Mouse (Mus musculus) liver, embryonic 12.5 days (tissue): ENCODE data around the gene Ahcyl1. TPM values are rescaled to one million over a fixed set of nuclear protein-coding genes. Genes with fewer than 3 reads are reported as not detected.
"Not testable (repeated sequence)": the region's sequence is repeated elsewhere in the genome, so short reads cannot be mapped to it uniquely, and the experiment has no call there.

Experiments
- ATAC-seq: fragments of 200-750 bp; cut with Nextera tagmentation; 2 replicates; pipeline ENCODE4 v1.8.0; 2017; ENCODE audit warnings: moderate number of reproducible peaks, mild to moderate bottlenecking, moderate library complexity
- H3K27ac ChIP-seq: fragments of 300-500 bp; sonication (generic); 2 replicates; pipeline ENCODE4 v1.5.1; 2016; ENCODE audit warnings: mild to moderate bottlenecking
- H3K27me3 ChIP-seq: fragments of 300-500 bp; sonication (generic); replicated peaks from 2 replicates; pipeline ENCODE4 v1.6.1; 2016; ENCODE audit warnings: mild to moderate bottlenecking, moderate library complexity
- H3K36me3 ChIP-seq: fragments of 300-500 bp; sonication (generic); 2 replicates; pipeline ENCODE4 v1.6.1; 2016; ENCODE audit warnings: mild to moderate bottlenecking, moderate library complexity
- H3K4me1 ChIP-seq: fragments of 300-500 bp; sonication (generic); 2 replicates; pipeline ENCODE4 v1.6.1; 2016
- H3K4me2 ChIP-seq: fragments of 300-500 bp; sonication (generic); 2 replicates; pipeline ENCODE4 v1.6.1; 2016; ENCODE audit warnings: mild to moderate bottlenecking, moderate library complexity
- H3K4me3 ChIP-seq: fragments of 300-500 bp; sonication (generic); 2 replicates; pipeline ENCODE4 v1.5.1; 2016; ENCODE audit warnings: mild to moderate bottlenecking, moderate library complexity
- H3K9ac ChIP-seq: fragments of 300-500 bp; sonication (generic); 2 replicates; pipeline ENCODE4 v1.6.1; 2016; ENCODE audit warnings: mild to moderate bottlenecking, moderate library complexity
- H3K9me3 ChIP-seq: fragments of 300-500 bp; sonication (generic); replicated peaks from 2 replicates; pipeline ENCODE4 v1.6.1; 2016; ENCODE audit warnings: mild to moderate bottlenecking, moderate library complexity
- WGBS: fragments of 180-500 bp; shearing (Covaris S2); methylation state at CpG from one replicate; pipeline ENCODE4 v1.1.7; 2016; ENCODE audit not compliant: insufficient replicate concordance; 5-methylcytosine and 5-hydroxymethylcytosine counted together
- polyA plus RNA-seq: library from polyadenylated mRNA; unstranded; fragments of >200 nt; fragmentation: Nextera tagmentation; extraction: Ambion mirVana; gene quantifications from 2 replicates; pipeline ENCODE4 v1.2.1, GENCODE M21; 2016

Ahcyl1 gene
- polyA plus RNA-seq, 1 experiment from 2014 or later = 54.0 TPM

DNA sequence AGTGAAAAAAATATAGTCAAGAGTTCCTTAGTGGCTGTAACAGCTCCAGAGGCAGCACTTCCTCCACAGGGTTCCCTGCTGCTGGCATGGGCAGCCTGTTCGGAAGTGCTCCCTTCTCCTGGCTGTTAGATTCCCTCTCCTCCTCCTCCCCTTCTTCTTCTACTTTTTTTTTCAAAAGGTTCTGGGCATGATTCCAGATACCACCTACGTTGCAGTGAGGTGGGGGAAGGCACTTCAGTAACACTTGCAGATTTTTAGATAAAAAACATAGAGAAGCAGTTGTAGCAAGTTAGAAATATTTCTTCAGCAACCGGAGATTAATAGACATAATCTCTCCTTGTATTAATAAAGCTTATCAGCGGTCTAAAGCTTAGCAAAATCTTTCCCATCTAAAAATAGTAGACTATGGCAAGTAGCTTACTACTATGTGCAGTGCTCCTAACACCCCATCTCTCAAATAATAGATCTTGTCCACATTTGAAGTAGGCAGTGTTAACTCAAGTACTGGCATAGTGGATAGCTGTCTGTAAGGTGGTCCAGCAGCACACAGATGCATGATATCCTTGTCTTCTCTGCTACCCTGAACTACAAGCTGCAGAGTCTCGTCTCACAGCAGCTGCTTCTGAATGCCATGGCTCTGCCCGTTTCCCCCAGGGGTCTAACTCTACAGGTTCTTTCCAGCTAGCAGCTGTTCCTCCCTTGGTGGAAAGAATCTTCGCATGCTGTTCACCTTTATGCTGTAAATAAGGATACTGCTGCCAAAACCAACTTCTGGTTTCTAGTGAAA lies 15.4 kb downstream of the Ahcyl1 start:
- H3K4me1 ChIP-seq = peaks cover 26% of the 10 kb centered on the region
- ATAC-seq = no peak
- no peaks in the 10 kb centered on the region for H3K9me3 ChIP-seq
- H3K36me3 ChIP-seq = peaks cover 21% of the 10 kb centered on the region
- no peak overlapping the region for H3K4me2 ChIP-seq
- no peak overlapping the region for H3K9ac ChIP-seq
- 68% methylated on average over 7 of the region's 7 CpGs for WGBS
- no peaks in the 10 kb centered on the region for H3K27me3 ChIP-seq
- no peak overlapping the region for H3K27ac ChIP-seq
- H3K4me3 ChIP-seq = no peak overlapping the region

DNA sequence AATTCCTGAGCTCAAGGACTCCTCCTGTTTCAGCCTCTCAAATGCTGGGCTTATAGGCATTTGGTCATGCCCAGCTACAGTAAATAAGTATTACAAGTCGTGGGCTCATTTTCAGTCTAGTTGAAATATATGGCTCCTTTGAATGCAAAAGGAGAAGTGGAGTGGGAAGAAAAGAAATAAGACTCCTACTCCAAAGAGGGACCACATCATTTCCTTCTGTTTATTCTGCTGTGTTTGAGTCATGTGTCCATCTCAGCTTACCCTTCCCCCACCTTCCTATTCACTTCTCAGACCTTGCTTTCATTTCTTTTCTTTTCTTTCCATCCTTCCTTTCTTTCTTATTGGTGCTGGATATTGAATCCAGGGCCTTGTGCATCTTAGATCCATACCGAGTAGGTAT lies 24.9 kb downstream of the Ahcyl1 start:
- Histone ChIP-seq H3K4me1 (no peaks in the 10 kb centered on the region), H3K27me3 (no peaks in the 10 kb centered on the region), H3K9ac (no peak overlapping the region), H3K4me3 (no peak overlapping the region), H3K4me2 (no peak overlapping the region), H3K36me3 (peaks cover 91% of the 10 kb centered on the region), H3K27ac (no peak overlapping the region), H3K9me3 (no peaks in the 10 kb centered on the region)
- ATAC-seq = no peak
- WGBS = 78% methylated on average over 2 of the region's 2 CpGs

DNA sequence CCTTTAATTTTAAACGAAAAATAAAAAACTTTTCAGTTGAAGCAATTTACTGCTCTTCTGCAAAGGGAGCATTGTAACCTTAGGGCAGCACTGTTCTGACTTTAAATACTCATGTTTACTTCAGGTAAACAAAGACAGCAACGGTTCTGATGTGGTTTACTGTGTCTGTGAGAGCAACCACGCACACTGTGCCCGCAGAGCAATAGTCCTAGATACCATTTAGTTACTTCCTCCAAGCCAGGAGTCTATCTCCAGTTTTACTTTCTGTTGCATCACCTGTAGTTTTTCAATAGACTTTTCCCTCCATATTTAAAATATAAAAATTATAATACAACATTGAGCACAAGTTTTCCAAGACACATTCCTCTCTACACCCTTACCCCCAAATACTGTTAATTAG lies 25.9 kb downstream of the Ahcyl1 start:
- Histone ChIP-seq H3K36me3 (peaks cover 92% of the 10 kb centered on the region), H3K4me1 (no peaks in the 10 kb centered on the region), H3K4me3 (no peak overlapping the region), H3K27me3 (no peaks in the 10 kb centered on the region), H3K9ac (no peak overlapping the region), H3K27ac (no peak overlapping the region), H3K4me2 (no peak overlapping the region), H3K9me3 (no peaks in the 10 kb centered on the region)
- no peak for ATAC-seq
- 68% methylated on average over 4 of the region's 4 CpGs for WGBS

DNA sequence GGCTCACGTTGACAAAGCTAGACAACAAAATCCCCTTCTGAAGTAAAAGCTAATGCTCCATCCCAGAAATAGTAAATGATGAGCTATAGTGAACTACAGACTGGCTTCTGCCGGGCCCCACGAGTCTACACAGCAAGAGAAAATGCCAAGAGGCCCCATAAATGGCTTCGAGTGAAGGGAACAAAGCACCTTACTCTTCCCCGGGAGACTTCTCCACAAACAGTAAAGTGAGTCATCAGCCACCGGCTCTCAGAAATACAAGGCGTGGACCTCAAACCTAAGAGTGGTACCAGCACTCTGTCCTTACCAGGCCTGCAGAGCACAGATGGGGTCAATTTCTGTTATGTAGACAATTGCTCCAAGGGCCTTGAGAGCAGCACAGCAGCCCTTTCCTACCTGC lies 27.6 kb downstream of the Ahcyl1 start:
- Histone ChIP-seq H3K4me1 (no peaks in the 10 kb centered on the region), H3K9ac (no peak overlapping the region), H3K4me2 (no peak overlapping the region), H3K9me3 (no peaks in the 10 kb centered on the region), H3K36me3 (peaks cover 92% of the 10 kb centered on the region), H3K4me3 (no peak overlapping the region), H3K27me3 (no peaks in the 10 kb centered on the region), H3K27ac (no peak overlapping the region)
- no peak for ATAC-seq
- WGBS = 84% methylated on average over 7 of the region's 7 CpGs

DNA sequence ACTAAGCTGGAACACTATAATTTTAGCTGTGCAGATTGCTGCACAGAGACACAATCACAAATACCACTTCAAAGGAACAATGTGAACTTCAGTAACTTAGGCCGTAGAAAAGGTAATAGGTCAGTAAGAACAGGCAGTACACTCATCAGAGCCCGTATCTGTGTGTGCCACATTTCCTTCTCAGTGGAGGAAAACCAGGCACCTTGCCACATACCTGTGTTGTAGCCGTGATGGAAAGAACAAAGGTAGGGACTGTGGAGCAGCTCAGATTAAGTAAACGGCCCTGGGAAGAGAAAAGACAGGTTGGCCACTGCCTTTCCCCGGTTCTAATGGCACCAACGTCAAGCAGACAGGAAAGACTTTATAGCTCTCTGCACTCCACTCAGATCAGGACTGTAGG lies 28.9 kb downstream of the Ahcyl1 start:
- ATAC-seq = no peak
- Histone ChIP-seq H3K9me3 (no peaks in the 10 kb centered on the region), H3K4me2 (no peak overlapping the region), H3K27ac (no peak overlapping the region), H3K9ac (no peak overlapping the region), H3K27me3 (no peaks in the 10 kb centered on the region), H3K4me3 (no peak overlapping the region), H3K4me1 (no peaks in the 10 kb centered on the region), H3K36me3 (peaks cover 96% of the 10 kb centered on the region)
- 82% methylated on average over 6 of the region's 6 CpGs for WGBS

DNA sequence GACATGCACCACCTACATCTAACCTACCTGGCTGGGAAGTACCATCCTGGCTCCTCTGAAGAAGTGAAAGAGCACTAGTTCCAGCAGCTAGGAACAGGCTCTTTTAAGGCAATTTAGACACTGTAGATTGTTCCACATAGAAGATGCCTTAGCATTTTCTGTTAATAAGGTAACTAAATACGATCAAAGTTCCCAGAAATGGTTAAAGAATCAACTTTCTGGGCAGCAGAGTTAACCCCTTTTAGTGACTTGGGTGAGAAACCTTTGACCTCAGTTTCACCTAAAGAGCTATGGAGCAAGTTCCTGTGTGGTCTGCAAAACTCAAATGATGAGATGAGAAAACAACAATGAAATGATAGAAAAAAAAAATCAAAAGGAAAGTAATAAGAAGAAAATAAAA lies 31.7 kb downstream of the Ahcyl1 start:
- Histone ChIP-seq H3K9me3 (no peaks in the 10 kb centered on the region), H3K27ac (no peak overlapping the region), H3K9ac (no peak overlapping the region), H3K4me2 (no peak overlapping the region), H3K4me3 (no peak overlapping the region), H3K36me3 (peaks cover 96% of the 10 kb centered on the region), H3K27me3 (no peaks in the 10 kb centered on the region), H3K4me1 (no peaks in the 10 kb centered on the region)
- 81% methylated on average over 1 of the region's 1 CpGs for WGBS
- no peak for ATAC-seq

DNA sequence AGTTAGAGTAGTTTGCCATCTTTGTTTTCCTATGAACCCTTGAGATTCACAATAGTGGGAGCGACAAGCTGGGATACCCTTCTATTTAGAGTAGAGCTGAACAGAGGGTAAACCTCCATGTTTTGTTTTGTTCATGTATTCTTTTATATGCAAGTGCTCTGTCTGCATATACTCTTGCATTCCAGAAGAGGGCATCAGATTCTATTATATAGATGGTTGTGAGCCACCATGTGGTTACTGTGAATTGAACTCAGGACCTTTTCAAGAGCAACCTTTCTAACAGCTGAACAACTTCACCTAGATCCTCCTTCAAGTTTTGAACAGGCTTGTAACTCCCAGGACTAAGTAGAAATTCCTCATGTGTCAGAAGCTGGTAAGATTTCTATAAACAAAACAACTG lies 37.4 kb downstream of the Ahcyl1 start:
- 81% methylated on average over 1 of the region's 1 CpGs for WGBS
- no peak overlapping the region for H3K9ac ChIP-seq
- no peak for ATAC-seq
- no peaks in the 10 kb centered on the region for H3K27me3 ChIP-seq
- no peak overlapping the region for H3K4me2 ChIP-seq
- no peaks in the 10 kb centered on the region for H3K4me1 ChIP-seq
- no peak overlapping the region for H3K4me3 ChIP-seq
- H3K27ac ChIP-seq = no peak overlapping the region
- H3K9me3 ChIP-seq = no peaks in the 10 kb centered on the region
- H3K36me3 ChIP-seq = peaks cover 43% of the 10 kb centered on the region

DNA sequence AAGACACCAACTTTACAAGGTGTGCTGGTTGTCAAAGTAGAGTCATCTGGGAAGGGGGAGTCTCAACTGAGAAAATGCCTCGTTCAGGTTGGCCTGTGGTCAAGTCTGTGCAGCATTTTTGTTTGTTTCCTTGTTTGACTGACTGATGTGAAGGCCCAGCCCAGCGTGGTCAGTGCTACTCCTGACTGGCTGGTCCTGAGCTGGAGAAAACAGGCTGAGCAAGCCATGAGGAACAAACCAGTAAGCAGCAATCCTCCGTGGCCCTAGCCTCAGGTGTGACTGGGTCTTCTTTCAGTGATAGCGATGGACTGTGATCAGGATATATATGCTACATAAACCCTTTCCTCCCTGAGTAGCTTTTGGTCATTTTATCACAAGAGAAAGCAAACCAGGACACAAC lies 39.5 kb downstream of the Ahcyl1 start:
- Histone ChIP-seq H3K9me3 (no peaks in the 10 kb centered on the region), H3K27me3 (no peaks in the 10 kb centered on the region), H3K27ac (no peak overlapping the region), H3K9ac (no peak overlapping the region), H3K4me2 (no peak overlapping the region), H3K4me3 (no peak overlapping the region), H3K4me1 (no peaks in the 10 kb centered on the region), H3K36me3 (peaks cover 23% of the 10 kb centered on the region)
- 58% methylated on average over 4 of the region's 4 CpGs for WGBS
- ATAC-seq = no peak

DNA sequence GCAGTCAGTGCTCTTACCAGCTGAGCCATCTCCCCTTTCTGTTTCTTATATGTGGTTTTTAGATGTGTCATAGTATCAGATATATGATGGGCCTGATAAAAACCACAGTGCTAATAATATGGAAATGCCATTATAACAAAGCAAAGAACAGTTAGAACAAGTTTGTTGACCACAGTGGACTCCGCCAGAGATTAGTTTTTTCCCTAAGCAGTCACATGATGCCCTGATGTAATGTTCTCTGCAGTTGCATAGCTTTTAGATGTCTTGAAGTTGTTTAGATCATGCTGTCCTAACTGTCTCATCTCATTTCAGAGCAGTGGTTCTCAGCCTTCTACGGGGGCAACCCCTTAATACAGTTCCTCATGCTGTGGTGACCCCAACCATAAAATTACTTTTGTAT lies 40.2 kb downstream of the Ahcyl1 start:
- no peak for ATAC-seq

DNA sequence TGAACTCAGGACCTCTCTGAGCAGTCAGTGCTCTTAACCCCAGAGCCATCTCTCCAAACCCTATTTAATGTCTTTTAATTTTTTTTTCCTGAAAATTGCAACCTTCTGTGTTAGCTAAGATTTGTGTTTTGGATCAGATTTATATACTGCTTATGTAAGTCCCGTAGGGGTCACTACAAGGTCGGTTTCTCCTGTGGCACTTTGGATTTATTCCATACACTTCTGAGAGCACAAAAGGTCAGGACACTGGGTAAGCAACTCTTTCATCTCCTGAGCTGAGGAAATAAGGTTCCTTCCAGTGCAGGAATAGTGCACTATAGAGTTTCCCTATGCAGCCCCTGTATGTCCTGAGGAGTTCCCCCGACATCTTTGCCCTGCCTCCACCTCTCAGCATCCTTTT lies 40.9 kb downstream of the Ahcyl1 start:
- no peaks in the 10 kb centered on the region for H3K27me3 ChIP-seq
- H3K4me2 ChIP-seq = no peak overlapping the region
- H3K4me3 ChIP-seq = no peak overlapping the region
- no peaks in the 10 kb centered on the region for H3K9me3 ChIP-seq
- no peaks in the 10 kb centered on the region for H3K4me1 ChIP-seq
- peaks cover 12% of the 10 kb centered on the region for H3K36me3 ChIP-seq
- no peak overlapping the region for H3K9ac ChIP-seq
- H3K27ac ChIP-seq = no peak overlapping the region
- ATAC-seq = no peak
- WGBS = 69% methylated on average over 3 of the region's 3 CpGs

More for the DNA sequence above, 40.2 kb downstream of the Ahcyl1 start:
- H3K9me3 ChIP-seq = no peaks in the 10 kb centered on the region
- 83% methylated on average over 2 of the region's 2 CpGs for WGBS
- H3K4me1 ChIP-seq = no peaks in the 10 kb centered on the region
- H3K4me2 ChIP-seq = no peak overlapping the region
- H3K36me3 ChIP-seq = peaks cover 18% of the 10 kb centered on the region
- no peaks in the 10 kb centered on the region for H3K27me3 ChIP-seq
- H3K4me3 ChIP-seq = no peak overlapping the region
- no peak overlapping the region for H3K9ac ChIP-seq
- H3K27ac ChIP-seq = no peak overlapping the region

DNA sequence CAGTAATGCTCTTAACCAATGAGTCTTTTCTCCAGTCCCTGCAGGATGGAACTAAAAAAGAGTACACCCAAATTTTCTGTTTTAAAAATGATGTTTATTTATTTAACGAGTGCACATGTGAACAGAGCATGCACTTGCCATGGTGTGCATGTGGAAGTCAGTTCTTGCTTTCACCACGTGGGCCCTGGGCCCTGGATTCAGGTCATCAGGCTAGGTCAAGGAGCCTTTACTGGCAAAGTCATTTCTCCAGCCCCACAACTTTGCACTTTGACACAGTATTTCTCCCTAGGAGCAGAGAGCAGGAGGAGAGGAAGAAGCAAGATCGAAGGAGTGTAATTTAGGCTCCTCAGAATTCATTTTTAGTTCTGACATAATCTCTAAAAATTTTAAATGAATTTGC lies 41.5 kb downstream of the Ahcyl1 start:
- Histone ChIP-seq H3K27me3 (no peaks in the 10 kb centered on the region), H3K4me1 (no peaks in the 10 kb centered on the region), H3K9me3 (no peaks in the 10 kb centered on the region), H3K27ac (no peak overlapping the region), H3K4me3 (no peak overlapping the region), H3K4me2 (no peak overlapping the region), H3K9ac (no peak overlapping the region), H3K36me3 (peaks cover 5% of the 10 kb centered on the region)
- 60% methylated on average over 3 of the region's 3 CpGs for WGBS
- no peak for ATAC-seq

DNA sequence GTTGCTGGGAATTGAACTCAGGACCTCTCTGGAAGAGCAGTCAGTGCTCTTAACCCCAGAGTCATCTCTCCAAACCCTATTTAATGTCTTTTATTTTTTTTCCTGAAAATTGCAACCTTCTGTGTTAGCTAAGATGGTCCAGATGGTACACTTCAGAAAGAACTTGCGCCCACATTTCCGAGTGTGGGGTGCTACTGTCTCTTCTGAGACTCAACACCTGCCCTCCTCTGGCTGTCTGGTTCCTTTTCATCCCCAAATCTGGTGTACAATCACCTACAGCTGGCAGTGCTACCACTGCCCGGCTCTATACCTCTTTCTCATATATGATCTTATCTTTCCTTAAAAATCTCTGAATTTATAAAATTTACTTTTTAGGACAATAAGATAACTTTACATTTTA lies 43.4 kb downstream of the Ahcyl1 start:
- H3K36me3 ChIP-seq = no peaks in the 10 kb centered on the region
- no peak overlapping the region for H3K9ac ChIP-seq
- H3K4me2 ChIP-seq = no peak overlapping the region
- no peak overlapping the region for H3K27ac ChIP-seq
- H3K27me3 ChIP-seq = no peaks in the 10 kb centered on the region
- 77% methylated on average over 3 of the region's 3 CpGs for WGBS
- no peak overlapping the region for H3K4me3 ChIP-seq
- no peaks in the 10 kb centered on the region for H3K4me1 ChIP-seq
- H3K9me3 ChIP-seq = no peaks in the 10 kb centered on the region
- ATAC-seq = no peak

DNA sequence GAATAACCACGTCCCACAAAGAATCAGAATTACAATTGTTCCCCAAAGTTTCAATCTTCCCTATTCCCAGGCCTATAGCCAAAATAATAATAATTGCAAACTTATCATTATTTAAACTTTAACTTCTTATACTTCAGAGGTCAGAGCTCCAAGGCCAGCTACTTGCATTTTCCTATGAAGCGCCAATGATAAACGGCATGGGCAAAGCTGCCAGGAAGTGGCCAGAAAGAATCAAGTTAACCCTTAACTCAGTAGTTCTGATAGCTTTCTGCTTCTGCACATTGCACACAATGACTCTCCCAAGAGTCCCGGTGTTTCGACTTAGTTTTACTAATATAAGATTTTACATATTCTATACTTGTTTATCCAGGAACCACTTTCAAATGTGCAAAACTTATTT lies 46.1 kb downstream of the Ahcyl1 start:
- not testable (repeated sequence) for H3K27me3 ChIP-seq, H3K4me2 ChIP-seq, H3K9ac ChIP-seq, H3K27ac ChIP-seq, ATAC-seq, H3K9me3 ChIP-seq, H3K4me3 ChIP-seq, H3K4me1 ChIP-seq, H3K36me3 ChIP-seq
- WGBS = 54% methylated on average over 5 of the region's 5 CpGs
